Comparison of ENCODE assay signal across 9 mouse cellular contexts in genomic region chr16:16253326-16254074, GRCm38 (mm10). TPM values are rescaled to one million over a fixed set of nuclear protein-coding genes. Genes with fewer than 3 reads are reported as not detected.
DNase-seq lines count a peak whose midpoint lies in the region; ATAC-seq and TF ChIP-seq lines count a peak whose summit lies in the region.
"Had no signal": no experiment of that assay in that cellular context is flagged by ENCODE, and none has a peak within 500 bp of the region (broad histone marks: within the 10 kb centered on the region; RNA-seq: fewer than 3 reads in every experiment).

No protein-coding gene starts in this region.

- intact Hi-C loops in left cerebral cortex, postnatal 14 days (cut with DNase I): no loop called here

- no peak overlapping the region for H3K9ac ChIP-seq in midbrain, postnatal 0 days (replicated peaks; ENCODE audit: low read length, poor library complexity, severe bottlenecking)
- H3K9ac ChIP-seq in midbrain, embryonic 13.5 days (replicated peaks): no peak overlapping the region
- H3K9ac ChIP-seq in heart, embryonic 14.5 days (ENCODE audit: low read length): peak overlapping the region; percentile 49

- WGBS in midbrain, postnatal 0 days: 43% methylated on average over 4 of the region's 4 CpGs
- WGBS in midbrain, embryonic 13.5 days: 23% methylated on average over 4 of the region's 4 CpGs
- WGBS in heart, embryonic 14.5 days: 32% methylated on average over 4 of the region's 4 CpGs

- H3K4me2 ChIP-seq in midbrain, postnatal 0 days (ENCODE audit: low read depth, low read length, poor library complexity, severe bottlenecking): no peak overlapping the region
- no peak overlapping the region for H3K4me2 ChIP-seq in midbrain, embryonic 13.5 days (replicated peaks)
- H3K4me2 ChIP-seq in heart, embryonic 14.5 days (ENCODE audit: low read length): peak overlapping the region; percentile 5; the same call in 1 of the 2 replicates

- no peaks in the 10 kb centered on the region for H3K27me3 ChIP-seq in midbrain, postnatal 0 days (ENCODE audit: insufficient read depth, low read length)
- H3K27me3 ChIP-seq in midbrain, embryonic 13.5 days: no peaks in the 10 kb centered on the region
- no peaks in the 10 kb centered on the region for H3K27me3 ChIP-seq in heart, embryonic 14.5 days (ENCODE audit: control insufficient read depth, insufficient read depth, low read length)

- H3K36me3 ChIP-seq in midbrain, postnatal 0 days (ENCODE audit: insufficient read depth, low read length): no peaks in the 10 kb centered on the region
- H3K36me3 ChIP-seq in midbrain, embryonic 13.5 days: no peaks in the 10 kb centered on the region
- H3K36me3 ChIP-seq in heart, embryonic 14.5 days (ENCODE audit: control insufficient read depth, insufficient read depth, low read length): peaks cover 51% of the 10 kb centered on the region

- peak; percentile 34 for DNase-seq in gastrocnemius, adult 18-20 months (ENCODE audit: low spot score)
- no peak for DNase-seq in gastrocnemius, postnatal 10 days
- peak; percentile 41 for DNase-seq in midbrain, postnatal 0 days (ENCODE audit: low spot score)
- DNase-seq in retina, postnatal 7 days (ENCODE audit: low read depth, low spot score): peak; percentile 0
- no peak for DNase-seq in left cerebral cortex, postnatal 14 days (ENCODE audit: low spot score in 2 of 2)

- no peak overlapping the region for H3K4me3 ChIP-seq in midbrain, postnatal 0 days (ENCODE audit: low read depth, low read length)
- no peak overlapping the region for H3K4me3 ChIP-seq in midbrain, embryonic 13.5 days (replicated peaks)
- H3K4me3 ChIP-seq in heart, embryonic 14.5 days (ENCODE audit: control insufficient read depth in 1 of 2, insufficient read depth in 1 of 2, low read depth in 1 of 2, low read length in 2 of 2): no peak overlapping the region
- H3K4me3 ChIP-seq: megakaryocyte, embryonic 14.5 days had no signal

- TF ChIP-seq CTCF in midbrain, postnatal 0 days (IDR thresholded peaks at IDR 0.05): no peak

- no peaks in the 10 kb centered on the region for H3K4me1 ChIP-seq in midbrain, postnatal 0 days (ENCODE audit: insufficient read depth, low read length)
- H3K4me1 ChIP-seq in midbrain, embryonic 13.5 days (replicated peaks): 0 out of 2 replicates have a peak, but pooled peaks cover 3% of the 10 kb centered on the region
- peaks cover 22 to 42% of the 10 kb centered on the region in 2 experiments for H3K4me1 ChIP-seq in heart, embryonic 14.5 days (ENCODE audit: control insufficient read depth in 2 of 2, insufficient read depth in 2 of 2, low read length in 2 of 2)

- no peaks in the 10 kb centered on the region for H3K9me3 ChIP-seq in midbrain, postnatal 0 days (ENCODE audit: low read length)
- no peaks in the 10 kb centered on the region for H3K9me3 ChIP-seq in midbrain, embryonic 13.5 days
- no peaks in the 10 kb centered on the region for H3K9me3 ChIP-seq in heart, embryonic 14.5 days (ENCODE audit: control insufficient read depth, low read length)
- H3K9me3 ChIP-seq: megakaryocyte, embryonic 14.5 days had no signal

- no peak overlapping the region for H3K27ac ChIP-seq in midbrain, postnatal 0 days (ENCODE audit: low read depth, low read length)
- no peak overlapping the region for H3K27ac ChIP-seq in midbrain, embryonic 13.5 days
- peak overlapping the region; percentile 85 to 89 for H3K27ac ChIP-seq in heart, embryonic 14.5 days (replicated peaks in 1 of 2; ENCODE audit: control insufficient read depth in 1 of 2, insufficient read depth in 1 of 2, low read depth in 2 of 2, low read length in 2 of 2)

- no peak for ATAC-seq in midbrain, postnatal 0 days (ENCODE audit: low FRiP score)
- no peak for ATAC-seq in midbrain, embryonic 13.5 days
- ATAC-seq in heart, embryonic 14.5 days (ENCODE audit: insufficient number of reproducible peaks, insufficient read depth, low FRiP score, low read depth): peak; percentile 64
- ATAC-seq in frontal cortex, adult (ENCODE audit: low TSS enrichment): no peak

RNA-seq across cellular contexts. Expression of gene Pkp2, which starts 40.4 kb away (rescaled TPM):
- total RNA-seq in gastrocnemius, adult 18-20 months (2021): 1 to 10 TPM; 3.6 to 5.7 TPM
- total RNA-seq in gastrocnemius, postnatal 10 days (2021): 1 to 10 TPM; 1.0 to 1.2 TPM
- total RNA-seq in midbrain, postnatal 0 days (2014; rRNA removed): 1.9 and 2.9 TPM in 2 replicates
- 0.94 and 1.2 TPM in 2 replicates for polyA plus RNA-seq in midbrain, postnatal 0 days (2015; fragmentation: Nextera tagmentation; extraction: Ambion mirVana)
- polyA plus RNA-seq in midbrain, embryonic 13.5 days (2015; fragmentation: Nextera tagmentation; extraction: Ambion mirVana): 1.00 and 1.1 TPM in 2 replicates
- polyA plus RNA-seq in heart, embryonic 14.5 days (2014; fragmentation: Nextera tagmentation; extraction: Ambion mirVana): 157 and 162 TPM in 2 replicates
- 1 to 10 TPM; 3.3 to 4.8 TPM for total RNA-seq in left cerebral cortex, postnatal 14 days (2021)

RNA-seq across cellular contexts. Expression of gene Yars2, which starts 49.3 kb away (rescaled TPM):
- total RNA-seq in gastrocnemius, adult 18-20 months (2021): 10 to 100 TPM; 19.8 to 20.2 TPM
- total RNA-seq in gastrocnemius, postnatal 10 days (2021): 10 to 100 TPM; 15.4 to 16.7 TPM
- total RNA-seq in midbrain, postnatal 0 days (2014; rRNA removed): 30.5 and 34.7 TPM in 2 replicates
- 25.4 and 26.7 TPM in 2 replicates for polyA plus RNA-seq in midbrain, postnatal 0 days (2015; fragmentation: Nextera tagmentation; extraction: Ambion mirVana)
- polyA plus RNA-seq in midbrain, embryonic 13.5 days (2015; fragmentation: Nextera tagmentation; extraction: Ambion mirVana): 26.5 and 26.8 TPM in 2 replicates
- 43.4 and 44.3 TPM in 2 replicates for polyA plus RNA-seq in heart, embryonic 14.5 days (2014; fragmentation: Nextera tagmentation; extraction: Ambion mirVana)
- total RNA-seq in left cerebral cortex, postnatal 14 days (2021): 10 to 100 TPM; 20.7 to 21.0 TPM

Comparison
In these comparisons a context has a peak if more than half of its experiments do, and no peak if none do; other contexts are left out.
1. DNase-seq: peak in gastrocnemius, adult 18-20 months (single experiment), midbrain, postnatal 0 days (single experiment) and retina, postnatal 7 days (single experiment); none in gastrocnemius, postnatal 10 days (single experiment) and left cerebral cortex, postnatal 14 days (0 of 2).
2. H3K27ac ChIP-seq: peak in heart, embryonic 14.5 days (2 of 2); none in midbrain, postnatal 0 days (single experiment) and midbrain, embryonic 13.5 days (single experiment).